Mouse (Mus musculus) embryo, embryonic 10 days (tissue): Measurements from ENCODE around the gene Six2.

ENCODE experiments used
- DNase-seq: peaks from one replicate; pipeline ENCODE4 v3.0.0-alpha.2; 2015; ENCODE audit warnings: low spot score

Gene Six2

DNA sequence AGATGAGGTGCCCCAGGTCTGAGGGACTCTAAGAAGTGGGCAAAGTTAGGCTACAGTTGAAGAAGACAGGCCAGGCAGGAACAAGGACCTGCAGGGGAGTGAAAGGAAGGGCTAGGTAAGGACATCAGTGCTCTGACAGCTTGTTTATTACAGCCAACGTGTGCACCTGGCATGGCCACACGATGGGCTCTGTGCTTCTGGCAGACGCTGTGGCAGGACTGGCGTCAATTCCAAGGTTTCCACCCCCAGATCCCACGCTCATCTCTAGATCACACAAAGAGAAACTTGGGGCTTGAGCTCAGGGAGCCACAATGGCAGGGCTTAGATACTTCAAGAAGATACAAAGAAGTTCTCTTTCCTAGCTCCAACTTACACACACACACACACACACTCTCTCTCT, 26.6 kb downstream of the Six2 start:
- no peak for DNase-seq

DNA sequence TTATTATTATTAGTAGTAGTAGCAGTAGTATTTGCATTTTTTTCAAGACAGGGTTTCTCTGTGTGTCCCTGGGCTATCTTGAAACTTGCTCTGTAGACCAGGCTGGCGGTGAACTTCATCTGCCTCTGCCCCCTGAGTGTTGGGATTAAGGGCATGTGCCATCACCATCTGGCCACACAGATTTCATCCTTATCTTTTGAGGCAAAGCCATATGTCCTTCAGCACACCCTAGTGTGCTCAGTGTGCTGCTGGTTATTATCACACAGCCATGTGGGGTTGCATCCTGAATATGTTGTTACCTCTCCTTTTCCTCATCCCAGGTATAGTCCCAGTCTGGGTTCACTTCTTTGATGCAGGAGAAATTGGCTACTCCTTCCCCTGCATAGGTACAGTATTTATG, 28.1 kb downstream of the Six2 start:
- DNase-seq: no peak

GRCm38 (mm10) chr17:85645718-85646665, 42.1 kb downstream of the Six2 start:
- DNase-seq: peak; percentile 83

DNA sequence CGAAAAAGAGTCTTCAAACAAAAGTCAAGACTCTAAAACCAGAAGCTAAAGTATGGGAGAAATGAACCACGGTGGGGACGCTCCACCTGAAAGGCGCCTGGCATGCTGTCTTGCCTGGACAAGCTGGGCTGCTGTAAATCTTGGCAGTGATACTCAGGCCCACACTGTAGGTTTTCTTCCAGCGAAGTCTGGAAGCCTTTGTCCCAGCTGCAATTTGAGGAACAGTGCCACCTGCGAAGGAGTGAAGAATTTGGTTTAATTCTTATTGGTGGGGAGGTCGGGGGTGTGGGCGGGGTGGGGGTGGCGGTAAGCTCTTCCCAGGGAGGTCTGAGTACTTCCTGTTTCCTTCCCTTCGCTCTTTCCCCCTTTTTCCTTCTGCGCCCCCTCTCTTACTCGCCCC, 42.8 kb downstream of the Six2 start:
- no peak for DNase-seq

DNA sequence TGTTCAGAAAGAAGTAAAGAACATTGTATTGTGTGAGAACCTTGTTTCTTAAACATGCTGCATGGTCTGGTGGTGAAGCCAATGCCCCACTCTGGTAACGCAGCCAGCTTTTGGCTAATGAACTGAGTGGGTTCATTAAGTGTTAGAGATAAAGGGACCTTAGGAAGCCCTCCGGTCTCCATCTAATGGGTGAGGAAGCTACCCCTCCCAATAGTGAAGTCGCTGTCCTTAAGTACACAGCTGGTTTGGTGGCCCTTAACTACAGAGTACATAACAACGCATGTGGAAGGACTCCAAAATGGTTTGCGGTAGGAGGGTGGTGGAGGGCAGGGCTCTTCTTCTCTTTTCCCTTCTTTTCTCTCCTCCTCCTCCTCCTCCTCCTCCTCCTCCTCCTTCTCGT, 50.2 kb downstream of the Six2 start:
- DNase-seq: no peak
